Mouse (Mus musculus) activated CD4-positive, CD25-positive, alpha-beta regulatory T cell, adult 9 weeks (primary cell): ENCODE results near the gene Axdnd1. TPM values are rescaled to one million over a fixed set of nuclear protein-coding genes. Genes with fewer than 3 reads are reported as not detected.

ENCODE experiments used
- polyA plus RNA-seq: library from polyadenylated mRNA; unstranded; fragments of 100-300 nt; shearing (Covaris generic); gene quantifications from one replicate; pipeline ENCODE4 v1.2.1, GENCODE M21; 2017

The Axdnd1 gene
- polyA plus RNA-seq: 0.37 TPM

DNA sequence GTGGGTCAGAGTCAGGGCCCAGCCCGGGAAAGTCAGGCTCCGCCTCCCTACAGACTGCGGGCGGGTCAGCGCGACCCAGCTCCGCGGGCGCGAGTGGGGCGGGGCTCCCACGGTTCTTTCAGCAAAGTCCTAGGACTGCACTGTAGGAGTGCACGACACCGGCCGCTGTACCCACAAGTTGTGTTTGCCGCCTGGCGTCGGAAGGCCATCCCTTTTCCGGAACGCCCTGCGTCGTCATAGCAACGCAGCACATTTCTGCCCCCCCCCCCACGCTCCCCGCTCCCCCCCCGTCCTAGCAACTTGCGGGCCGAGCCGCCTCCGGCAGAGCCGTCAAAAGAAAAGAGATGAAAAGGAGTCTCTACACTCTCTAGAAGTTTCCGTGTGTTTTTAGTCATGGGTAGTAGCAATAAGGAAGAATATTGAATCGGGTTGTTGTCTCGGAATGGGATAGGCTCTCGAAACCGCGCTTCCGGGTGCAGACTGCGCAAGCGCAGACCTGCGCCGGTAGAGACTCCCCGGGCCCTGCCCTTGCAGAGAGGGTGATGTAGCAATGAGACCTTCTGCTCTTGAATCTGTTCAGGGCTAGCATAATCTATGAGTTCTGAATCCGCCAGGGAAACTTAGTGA lies at the start of gene Axdnd1:
Gene Axdnd1 (minus strand): TSS at position 489 of the 627 bp plus-strand sequence.

DNA sequence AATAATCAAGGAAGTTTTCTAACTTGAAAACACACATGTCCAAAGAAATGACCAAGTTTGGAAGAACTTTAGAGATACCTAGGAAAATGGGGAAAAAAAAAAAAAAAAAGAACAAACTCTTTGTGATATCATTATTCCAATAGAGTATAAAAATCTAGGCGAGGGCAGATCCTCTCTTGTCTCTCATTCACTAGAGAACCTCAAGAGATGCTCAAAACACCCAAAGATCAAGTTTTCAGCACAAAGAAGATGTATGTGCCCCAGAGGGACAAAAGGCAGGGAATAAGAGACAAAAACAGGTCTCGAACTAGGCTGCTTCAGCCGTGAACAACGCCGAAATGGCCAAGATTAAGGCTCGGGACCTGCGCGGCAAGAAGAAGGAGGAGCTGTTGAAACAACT lies 55.2 kb downstream of the Axdnd1 start, which contains the start of gene Gm2000:
Gene Gm2000 (plus strand): TSS at position 301 of the 400 bp plus-strand sequence.

DNA sequence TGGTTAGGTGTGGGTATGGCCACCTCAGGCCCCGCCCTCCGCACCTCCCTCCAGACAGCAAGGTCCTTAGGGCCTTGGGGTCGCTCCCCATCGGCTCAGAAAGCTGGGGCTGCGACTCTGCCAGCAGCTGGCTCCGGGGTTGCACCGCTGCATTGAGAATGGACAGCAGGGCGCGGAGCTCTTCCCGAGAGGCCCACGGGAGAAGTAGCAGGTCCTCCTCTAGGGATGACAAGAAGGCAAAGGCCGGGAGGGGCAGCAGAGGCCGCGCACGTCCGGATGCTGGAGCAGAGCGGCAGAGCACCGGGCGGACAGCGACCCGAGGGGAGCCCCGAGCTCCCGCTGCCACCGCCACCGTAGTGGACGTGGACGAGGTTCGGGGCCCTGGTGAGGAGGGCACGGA lies 110.3 kb downstream of the Axdnd1 start, which contains the start of gene Nphs2:
Gene Nphs2 (plus strand): TSS at position 98 of the 400 bp plus-strand sequence.

DNA sequence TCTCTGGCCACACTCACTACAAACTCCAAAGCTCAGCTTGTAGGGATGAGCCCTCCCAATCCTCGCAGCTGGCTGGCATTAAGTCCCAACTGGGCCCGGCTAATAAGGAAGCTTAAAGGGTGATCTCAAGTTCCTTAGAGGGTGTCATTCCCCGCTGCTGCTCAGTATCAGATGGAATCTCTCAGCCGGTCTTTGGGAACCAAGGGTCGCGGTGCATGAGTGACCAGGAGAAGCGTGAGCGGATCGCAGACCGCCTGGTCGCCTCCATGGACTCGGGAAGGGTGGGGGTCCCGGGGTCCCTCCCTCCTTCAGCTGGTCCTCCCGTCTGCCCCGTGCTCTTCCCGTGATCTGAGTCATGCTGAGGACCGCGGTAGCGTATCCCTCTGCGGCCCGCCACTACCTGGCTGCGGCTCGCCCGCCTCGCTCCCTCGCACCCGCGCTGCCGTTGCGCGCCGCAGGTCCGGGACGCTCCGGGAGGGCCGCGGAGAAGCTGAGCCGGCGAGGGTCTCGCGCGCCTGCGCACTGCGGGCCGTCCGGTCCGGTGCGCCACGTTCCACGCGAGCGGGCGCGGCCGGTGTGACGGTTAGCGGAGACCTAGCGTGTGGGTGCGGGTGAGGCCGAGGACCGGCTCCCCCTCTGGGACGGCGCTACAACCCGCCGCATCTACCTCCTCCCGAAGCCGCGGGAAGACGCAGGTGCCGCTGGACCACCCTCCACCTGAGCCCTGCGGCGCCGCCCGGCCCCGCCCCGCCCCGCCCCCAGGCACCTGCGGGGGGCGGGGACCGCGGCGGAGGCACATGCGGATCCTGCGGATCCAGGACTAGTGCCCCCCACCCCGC lies 117.8 kb downstream of the Axdnd1 start, which contains the start of gene Tdrd5:
Gene Tdrd5 (minus strand): TSS at position 754 of the 839 bp plus-strand sequence.

Other genes starting within 250 kb of the Axdnd1 start
- gene Fam163a, start 216.1 kb downstream of the Axdnd1 start, polyA plus RNA-seq: not detected
- not detected for gene Tdrd5, start 117.5 kb downstream of the Axdnd1 start, polyA plus RNA-seq
- not detected for gene Nphs2, start 110.4 kb downstream of the Axdnd1 start, polyA plus RNA-seq
- gene Gm2000, start 55.1 kb downstream of the Axdnd1 start, polyA plus RNA-seq: 1,371 TPM
- 57.0 TPM for gene Soat1, start 53.2 kb upstream of the Axdnd1 start, polyA plus RNA-seq
- 1.5 TPM for gene Gm10031, start 102.9 kb upstream of the Axdnd1 start, polyA plus RNA-seq
- gene Abl2, start 137.6 kb upstream of the Axdnd1 start, polyA plus RNA-seq: 2.0 TPM